Mouse (Mus musculus): ENCODE measurements around the gene Fam117a.

Gene Fam117a

DNA sequence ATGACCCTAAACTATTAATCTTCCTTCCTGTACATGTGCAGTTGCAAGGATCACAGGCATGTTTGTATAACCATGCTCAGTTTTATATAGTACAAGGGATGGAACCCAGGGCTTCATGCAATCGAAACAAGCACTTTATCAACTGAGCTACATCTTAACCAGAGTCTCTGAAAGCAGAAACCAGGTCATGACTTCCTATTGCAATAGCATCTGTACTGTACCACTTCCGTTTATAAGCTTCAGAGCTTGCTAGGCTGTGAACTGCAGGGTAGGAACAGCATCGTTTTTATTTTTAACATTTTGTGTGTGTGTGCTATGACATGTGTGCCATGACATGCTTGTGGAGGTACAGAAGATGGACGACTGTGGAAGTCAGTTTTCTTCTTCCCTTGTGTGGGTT lies 3.6 kb upstream of the Fam117a start:
- no peak for DNase-seq (ENCODE audit: low spot score)

DNA sequence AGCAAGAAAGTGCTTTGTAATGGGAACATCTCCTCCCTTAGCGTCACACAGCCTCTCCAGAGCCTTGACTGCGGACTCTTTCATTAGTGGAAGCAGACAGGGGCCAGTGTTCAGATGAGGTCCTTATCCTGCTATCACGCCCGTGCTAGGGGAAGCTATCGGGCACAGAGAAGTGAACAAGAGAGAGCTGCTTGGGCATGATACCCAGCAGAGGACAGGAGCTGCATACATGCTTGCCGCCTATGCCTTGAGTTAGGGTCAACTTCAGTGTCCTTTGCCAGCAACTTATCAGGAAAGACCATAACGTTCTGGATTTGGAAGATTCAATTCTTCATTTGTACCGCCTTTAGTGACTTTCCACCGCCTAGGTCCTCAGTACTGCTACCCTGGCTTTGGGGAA lies 3.0 kb upstream of the Fam117a start:
- no peak for DNase-seq (ENCODE audit: low spot score)

DNA sequence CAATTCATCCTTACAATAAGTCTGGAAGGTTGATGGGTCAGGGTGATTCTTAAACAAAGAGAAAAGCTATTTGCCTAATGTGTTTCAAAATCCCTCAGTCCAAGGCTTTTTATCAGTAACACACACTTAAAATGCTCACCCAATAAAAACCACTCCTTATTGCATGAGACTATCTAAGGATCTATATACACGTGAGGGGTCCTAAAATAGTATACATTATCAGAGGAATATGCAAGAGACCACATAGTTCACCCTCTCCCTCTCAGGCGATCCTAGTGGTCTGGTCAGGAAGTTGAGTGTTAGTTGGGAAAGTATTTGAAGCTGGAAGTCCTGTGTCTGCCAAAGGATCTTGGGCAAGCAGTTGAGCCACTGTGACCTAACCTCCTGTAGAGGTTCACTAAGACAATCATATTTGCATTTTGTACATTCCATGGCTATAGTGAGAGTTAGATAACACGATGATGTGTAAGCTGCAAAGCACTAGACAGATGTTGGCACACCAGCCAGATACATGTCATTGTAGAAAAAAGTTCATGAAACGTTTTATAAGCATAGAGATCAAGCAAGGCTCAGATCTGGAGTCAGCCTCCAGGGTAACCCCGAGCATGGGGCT lies 2.3 kb upstream of the Fam117a start:
- DNase-seq (ENCODE audit: low spot score), result no peak

DNA sequence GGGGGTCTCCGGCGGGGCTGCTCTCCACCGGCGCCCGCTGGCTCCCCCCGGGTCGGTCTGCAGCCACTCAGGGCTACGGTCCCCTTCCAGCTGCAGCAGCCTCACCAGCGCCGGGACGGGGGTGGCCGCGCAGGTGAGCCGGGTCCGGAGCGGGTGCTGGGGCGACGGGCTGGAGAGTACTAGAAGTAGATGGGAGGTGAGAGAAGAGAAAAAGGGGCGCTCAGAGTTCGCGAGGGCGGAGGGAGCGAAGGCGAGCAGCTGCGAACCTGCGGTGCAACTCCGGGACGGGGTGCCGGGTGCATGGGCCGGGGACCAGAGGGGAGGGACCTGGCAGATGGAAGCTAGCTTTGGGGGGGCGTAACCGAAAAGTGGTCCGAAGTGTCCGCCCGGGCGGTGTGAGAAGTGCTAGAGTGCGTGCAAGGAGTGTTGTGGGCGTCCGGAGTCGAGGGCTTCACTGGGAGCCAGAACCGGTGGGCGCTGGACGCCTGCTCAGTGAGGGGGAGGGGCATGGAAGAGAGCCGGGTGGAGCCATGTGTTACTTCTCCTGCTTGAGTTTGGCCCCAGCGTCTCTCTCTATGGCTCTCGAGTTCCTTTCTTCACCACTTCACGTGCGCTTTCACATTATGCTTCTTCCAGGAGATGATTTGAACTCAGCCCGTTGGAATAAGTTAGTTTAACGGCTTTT lies 453 bp downstream of the Fam117a start:
- DNase-seq (ENCODE audit: low spot score), result peak; percentile 70

DNA sequence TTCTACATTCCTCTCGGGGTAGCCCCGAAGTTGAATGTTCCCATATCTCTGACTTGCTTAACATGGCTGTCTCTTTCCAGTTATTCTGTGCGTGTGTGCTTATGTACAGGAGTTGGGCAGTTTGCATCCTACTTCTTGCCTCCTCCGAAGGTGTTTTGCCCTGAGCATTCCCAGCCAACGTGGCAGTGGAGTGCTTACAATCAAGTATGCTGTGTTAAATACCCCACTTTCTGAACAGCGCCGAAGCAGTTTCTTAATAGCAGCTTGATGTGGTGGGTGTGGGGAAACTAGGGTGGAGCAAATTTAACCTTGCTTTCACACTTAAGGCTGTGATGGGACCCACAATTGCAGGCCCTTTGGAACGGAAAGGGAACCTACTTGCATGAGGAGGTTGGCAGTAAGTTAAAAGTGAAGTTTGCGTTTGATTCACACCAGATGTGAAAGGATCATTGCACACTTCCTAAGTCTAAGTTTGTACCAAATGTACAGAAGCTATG lies 1.1 kb downstream of the Fam117a start:
- DNase-seq (ENCODE audit: low spot score), result no peak

DNA sequence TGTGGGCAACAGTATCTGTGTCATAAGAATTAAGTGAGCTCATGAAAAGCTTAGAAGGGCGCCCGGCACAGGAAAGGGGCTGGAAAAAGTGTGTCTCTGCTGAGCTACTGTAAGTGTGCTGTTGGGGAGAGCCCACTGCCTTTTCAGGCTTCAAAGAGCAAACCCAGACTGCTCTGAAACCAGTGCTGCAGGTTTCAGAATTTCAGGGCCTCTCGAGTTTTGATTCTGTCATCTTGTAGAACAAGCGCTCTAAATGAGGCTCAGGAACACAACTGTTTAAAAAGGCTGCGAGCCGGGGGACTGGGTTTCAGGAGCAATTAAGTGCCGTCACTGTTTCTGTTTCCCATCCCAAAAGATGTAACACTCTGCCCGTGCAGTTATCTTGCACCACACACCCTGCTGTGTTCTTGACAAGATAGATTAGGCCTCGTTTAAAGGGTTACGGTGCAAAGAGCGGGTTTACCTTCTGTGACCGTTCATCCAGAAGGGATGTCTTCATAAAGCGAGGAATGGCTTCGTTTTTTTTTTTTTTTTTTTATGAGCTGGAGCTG lies 2.7 kb downstream of the Fam117a start:
- DNase-seq (ENCODE audit: low spot score), result no peak

DNA sequence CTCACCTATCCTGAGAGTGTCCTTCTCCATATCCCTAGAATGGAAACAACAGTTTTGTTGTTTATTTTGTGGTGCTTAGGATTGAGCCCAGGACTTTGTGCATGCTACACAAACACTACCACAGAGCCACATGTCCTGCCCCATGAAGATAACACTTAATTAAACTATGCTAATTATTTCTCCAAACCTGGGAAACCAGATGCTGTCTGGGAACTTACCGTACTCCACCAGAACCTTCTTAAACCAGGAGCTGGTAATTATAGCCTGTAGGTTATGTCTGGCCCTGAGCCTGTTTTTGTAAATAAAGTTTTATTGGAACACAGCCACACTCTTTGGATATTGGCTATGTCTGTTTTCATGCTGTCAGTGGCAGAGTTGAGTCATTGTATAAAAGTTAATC lies 3.4 kb downstream of the Fam117a start:
- DNase-seq (ENCODE audit: low spot score), result no peak

DNA sequence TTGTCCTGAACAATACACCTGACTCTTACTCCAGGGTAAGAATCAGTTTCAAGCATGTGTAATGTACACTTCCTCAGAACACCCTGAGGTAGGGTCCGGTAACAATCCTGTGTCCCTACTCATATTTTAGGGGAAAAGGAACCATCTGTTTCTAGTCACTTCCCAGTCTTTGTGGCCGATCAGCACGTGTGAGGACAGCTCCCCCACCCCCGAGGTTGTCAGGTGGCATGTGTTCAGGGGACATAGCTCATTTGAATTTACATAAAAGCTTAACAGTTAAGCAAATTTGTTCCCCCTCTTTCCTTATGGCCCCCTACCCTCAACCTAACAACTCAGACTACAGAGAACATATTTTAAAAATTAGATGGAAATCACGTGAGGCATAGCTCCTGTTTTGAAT lies 3.8 kb downstream of the Fam117a start:
- no peak for DNase-seq (ENCODE audit: low spot score)

DNA sequence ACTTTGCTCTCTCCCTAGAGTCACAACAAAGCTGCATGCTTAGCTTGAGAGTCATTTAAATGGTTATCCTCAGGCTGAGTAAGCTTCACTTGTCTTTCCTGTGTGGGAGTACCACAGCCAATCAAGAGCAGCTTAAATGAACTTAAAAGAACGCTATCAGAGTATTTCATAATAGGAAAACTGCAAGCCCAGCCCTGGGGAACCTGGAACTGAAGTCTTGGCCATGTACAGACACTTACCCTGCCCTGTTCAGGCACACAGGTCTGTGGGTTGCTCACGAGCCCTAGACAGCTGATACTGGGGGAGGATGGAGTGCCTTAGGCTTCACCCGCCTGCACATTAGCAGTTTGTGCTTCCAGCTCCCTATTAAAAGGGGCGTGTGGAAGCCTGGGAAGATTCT lies 6.4 kb downstream of the Fam117a start:
- no peak for DNase-seq (ENCODE audit: low spot score)

DNA sequence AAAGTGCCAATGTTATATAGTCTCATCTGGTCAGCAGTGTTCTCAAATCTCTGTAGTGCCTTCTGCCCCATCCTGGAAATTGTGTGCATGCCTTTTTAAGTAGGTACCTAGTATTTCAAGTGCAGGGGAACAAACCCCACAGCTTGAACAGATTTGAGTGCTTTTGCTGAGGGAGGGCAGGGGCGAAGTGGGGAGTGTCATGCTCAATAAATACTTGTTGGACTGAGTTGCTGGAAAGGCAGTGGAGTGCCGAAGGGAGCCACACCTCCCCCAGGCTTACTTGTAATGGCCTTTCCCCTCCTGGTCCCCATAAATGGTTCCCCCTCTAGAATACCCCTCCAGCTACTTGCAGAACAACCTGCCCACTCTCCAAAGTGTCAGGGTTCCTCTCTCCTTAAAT lies 7.4 kb downstream of the Fam117a start:
- DNase-seq (ENCODE audit: low spot score), result no peak

DNA sequence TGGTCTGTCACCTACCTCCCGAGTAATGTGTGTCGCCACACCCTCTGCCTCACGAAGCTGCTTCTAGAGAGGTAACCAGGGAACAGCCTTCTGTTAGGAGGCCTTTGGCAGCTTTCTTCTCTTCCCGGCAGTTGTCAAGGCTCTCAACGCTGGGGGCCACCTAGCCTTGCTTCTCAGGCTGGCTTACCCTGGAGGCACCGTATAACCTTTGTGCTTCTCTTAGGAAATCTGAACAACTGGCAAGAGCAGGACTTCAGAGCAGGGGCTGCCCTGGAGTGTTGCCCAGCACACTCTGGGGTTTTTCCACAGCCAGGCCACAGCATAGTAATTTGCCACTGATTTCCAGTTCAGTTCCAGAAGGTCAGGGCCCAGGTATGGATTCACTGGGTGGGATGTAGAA lies 13.5 kb downstream of the Fam117a start:
- no peak for DNase-seq (ENCODE audit: low spot score)

DNA sequence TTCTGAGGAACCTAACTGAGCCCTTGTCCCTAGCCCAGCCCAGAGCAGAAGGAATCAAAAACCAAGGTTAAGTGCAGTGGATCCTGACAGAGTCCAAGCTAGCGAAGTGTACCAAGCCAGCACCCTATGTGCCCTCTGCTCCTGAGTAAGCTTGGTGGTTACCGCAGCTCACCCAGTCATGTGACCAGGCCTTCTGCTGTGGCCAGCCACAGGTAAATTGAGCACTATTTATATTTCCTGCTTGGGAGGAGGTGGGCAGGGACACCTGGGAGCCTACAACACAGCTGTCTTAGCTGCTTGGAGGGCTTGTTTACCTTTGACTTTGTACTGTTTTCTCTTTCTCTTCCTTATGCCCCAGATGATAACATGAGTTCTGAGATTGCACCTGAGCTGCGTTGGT lies 14.1 kb downstream of the Fam117a start:
- no peak for DNase-seq (ENCODE audit: low spot score)

DNA sequence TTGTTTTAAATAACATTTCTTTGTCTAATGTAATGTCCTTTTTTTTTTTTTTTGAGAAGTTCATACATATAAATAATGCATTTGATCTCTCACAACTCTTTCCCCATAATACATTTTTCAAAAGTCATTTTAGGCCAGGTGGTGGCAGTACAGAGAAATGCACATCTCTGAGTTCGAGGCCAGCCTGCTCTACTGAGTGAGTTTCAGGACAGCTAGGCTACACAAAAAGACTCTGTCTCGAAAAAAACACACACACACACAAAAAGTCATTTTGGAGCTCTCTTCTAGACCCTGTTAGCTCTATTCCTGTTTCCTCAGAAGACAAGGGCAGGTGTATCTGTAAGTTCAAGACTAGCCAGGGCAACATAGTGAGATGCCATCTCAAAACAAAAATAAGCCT lies 15.9 kb downstream of the Fam117a start:
- no peak for DNase-seq (ENCODE audit: low spot score)

DNA sequence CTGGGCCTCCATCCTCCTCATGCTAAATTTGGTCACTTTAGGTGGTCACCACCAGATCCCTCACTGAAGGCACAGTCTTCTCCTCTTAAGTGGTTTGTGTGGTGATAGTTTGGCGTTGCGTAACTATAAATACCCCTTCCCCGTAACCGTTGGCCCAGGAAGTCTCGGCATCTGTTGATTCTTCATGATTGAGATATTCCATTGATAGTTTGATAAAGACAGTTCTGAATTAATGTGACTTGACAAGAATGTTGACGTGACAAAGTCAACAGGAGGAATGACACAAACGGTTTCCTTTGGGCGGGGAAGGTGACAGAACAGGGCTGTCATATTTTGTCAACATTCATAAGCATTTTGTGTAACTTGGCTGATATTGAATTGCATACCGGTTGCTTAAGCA lies 16.4 kb downstream of the Fam117a start:
- DNase-seq (ENCODE audit: low spot score), result no peak

DNA sequence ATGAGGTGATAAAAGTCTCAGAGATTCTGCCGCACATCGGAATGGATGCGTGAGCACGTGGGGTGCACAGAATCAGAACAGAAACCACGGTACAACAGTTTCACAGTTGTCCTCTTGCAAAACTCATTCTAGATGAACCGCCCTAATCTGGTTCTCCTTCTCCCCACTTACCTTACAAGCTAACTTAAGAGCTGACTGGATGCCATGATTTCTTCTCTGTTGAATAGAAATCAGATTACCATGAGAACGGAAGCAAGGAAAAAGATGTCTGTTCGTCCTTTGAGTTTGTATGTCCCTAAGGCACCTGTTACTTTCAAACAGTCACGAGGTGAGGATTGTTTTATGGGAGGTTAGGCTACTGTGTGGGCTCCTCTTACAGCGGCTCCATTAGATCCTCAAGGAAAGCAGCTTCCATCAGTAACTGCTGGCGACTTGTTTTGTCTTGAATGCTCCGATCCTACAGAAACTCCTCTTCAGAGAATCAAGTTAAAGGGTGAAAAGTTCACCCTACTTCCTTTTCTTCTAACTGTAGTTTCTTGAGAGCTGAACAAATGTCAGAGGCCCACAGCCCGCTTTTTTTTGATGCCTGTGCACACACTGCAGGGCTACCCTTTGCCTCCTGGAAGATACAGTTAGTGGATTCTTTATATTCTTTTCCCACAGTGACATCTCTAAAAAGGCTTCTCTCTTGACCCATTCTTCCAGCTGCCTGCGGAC lies 17.6 kb downstream of the Fam117a start:
- DNase-seq (ENCODE audit: low spot score), result no peak

DNA sequence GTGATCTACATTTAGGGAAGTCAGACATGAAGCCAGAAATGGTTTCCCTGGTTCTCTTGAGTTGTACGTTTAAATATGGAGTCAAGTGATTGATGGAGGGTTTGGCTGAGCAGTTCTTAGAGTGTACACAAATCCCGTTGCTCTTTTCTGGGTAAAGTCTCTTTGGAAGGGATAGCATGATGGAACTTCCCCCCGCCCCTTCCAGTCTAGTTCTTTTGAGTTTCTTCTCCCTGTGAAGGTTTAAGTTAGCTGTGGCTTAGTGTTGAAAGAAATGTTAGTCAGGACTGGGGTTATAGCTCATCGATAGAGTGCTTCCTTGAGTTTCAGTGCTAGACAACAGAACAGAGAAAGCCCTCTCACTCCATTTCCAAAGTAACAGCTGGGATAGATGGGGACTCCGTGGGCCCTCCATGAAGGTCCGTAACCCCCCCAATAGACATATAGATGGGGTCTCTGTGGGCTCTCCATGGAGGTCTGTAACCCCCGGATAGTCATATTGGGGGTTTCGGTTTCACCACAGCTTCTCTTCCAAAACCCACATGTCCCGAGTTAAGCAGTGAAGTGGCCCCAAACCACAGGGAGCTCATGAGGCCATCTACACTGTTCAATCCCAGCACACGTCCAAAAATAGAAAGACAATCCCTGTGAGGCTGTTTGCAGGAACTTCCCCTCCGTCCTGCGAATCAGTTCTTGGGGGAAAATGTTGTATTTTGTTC lies 18.3 kb downstream of the Fam117a start:
- DNase-seq (ENCODE audit: low spot score), result no peak

DNA sequence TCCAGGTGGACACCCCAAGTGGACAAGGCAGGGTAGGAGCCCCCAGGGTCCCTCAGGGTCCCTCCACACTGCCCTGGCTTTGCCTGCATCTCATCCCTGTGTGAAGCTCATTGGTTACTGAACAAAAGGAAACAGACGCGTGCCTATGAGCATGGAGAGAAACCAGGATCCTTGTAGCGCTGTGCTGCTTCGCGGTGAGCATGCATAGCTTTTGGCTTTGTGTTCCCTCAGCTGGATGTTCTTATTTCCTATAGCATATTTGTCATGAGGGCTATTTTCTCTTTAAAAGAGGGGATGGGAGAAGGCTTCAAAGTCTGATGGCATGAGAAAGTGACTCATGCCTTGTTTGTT lies 18.8 kb downstream of the Fam117a start:
- no peak for DNase-seq (ENCODE audit: low spot score)

DNA sequence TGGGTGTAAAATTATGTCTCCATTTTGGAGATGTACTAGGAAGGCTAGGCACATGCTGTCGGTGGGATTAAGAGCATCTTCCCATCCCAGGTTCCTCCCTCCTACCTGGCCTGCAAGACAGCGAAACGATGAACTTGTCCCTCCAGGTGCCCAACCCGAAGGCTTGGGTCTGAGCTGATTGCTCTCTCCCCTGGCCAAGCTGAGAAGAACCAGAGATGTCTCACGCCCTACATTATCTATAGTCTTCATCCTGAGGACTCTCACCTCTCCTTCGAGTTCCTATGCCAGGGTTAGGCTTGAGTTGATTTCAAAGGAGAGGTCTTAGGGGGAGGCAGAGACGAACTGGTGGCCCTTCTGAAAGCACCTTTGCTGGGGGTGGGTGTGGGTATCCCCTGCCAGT lies 19.2 kb downstream of the Fam117a start:
- DNase-seq (ENCODE audit: low spot score), result no peak

DNA sequence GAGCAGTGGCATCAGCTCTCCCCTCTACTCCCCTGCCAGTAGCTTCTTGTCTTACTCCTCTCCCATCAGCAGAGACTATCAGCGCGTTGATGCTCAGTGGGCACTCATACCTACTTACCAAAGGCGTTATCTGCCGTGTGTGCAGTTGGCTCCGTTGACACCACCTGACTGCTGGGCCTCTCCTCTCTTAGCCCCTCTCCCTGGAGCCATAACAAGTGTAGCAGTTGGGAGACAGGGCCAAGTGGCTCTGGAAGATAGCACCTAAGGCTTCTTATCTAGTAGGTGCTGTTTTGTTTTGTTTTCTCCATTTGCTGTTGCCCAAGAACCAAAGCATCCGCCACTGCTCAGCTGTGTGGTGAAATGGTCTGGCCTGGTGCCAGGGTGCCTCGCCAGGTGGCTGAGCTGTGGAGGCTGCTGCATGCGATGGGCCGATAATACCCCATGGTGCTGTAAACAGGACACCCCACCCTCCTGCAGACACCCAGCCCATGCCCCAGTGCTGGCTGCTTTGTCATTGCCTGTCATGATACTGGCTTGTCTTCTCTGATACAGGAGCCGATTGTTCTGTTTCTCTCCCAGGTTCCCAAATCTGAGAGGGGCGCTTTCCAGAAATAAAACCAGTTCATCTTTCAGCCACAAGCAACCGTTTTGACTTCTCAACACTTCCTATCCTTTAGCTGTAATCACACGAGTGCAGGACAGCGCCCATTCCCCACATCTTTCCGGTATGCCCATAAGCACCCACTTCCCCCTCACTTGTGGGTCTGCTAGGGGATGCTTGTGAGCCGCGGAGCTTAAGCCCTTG lies 19.9 kb downstream of the Fam117a start:
- no peak for DNase-seq (ENCODE audit: low spot score)

DNA sequence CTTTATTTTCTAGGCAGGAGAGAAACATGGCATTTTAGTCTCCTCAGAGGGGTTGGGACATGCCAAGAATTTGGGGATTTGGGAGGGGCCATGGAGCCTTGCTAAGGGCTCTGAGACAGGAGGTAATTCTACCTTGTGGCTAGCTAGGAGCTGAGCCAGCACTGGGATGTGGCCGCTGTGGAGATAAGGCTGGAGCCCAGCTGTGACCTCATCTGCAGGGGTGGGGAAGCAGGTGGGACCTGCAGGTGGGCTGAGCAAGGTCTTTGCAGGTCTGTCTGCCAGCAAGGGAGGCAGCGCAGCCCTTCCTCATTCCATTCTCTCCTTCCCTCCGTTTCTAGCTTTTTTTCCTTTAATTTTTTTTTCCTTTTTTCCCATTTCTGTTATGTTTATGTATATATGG lies 21.4 kb downstream of the Fam117a start:
- DNase-seq (ENCODE audit: low spot score), result no peak

DNA sequence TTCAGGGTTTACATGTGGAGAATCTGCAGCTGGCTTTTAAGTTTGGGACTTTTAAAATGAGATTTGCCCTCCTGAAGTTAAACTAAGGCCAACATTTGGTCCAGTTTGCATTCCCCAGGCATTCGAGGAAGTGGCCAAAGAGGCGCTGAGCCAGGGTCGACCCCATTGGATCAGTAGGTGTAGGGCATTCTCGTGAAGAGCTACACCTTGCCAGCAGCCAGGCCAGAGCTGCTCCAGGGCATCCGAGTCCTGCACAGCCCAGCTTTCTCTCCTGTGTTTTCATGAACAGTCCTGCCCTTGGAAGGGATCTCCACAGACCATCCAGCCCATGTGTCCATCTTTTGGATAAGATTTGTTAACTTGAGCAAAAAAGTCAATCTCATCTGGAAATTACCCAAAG lies 27.6 kb downstream of the Fam117a start:
- no peak for DNase-seq (ENCODE audit: low spot score)

DNA sequence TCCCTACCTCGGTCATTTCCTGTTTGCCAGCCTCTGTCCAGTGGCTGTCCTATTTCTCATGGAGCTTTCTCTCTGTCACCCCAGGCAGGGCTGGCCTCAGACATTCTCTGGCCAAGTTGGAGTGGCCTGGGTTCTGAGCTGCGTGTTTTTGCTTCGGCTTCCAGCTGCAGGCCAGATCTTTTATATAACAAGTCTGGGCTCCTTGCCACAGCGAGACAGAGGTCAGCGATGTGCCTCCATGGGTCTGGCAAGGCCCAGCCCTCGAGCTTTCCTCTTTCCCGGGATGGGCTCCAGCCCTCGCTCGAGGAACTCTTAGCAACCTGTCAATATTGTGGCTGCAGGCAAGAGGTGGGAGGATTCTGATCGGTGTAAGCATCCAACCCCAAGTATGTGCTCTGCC lies 28.8 kb downstream of the Fam117a start:
- peak; percentile 70 for DNase-seq (ENCODE audit: low spot score)

All from testis, postnatal 14 days (tissue).